Mouse (Mus musculus): ENCODE measurements around the gene Ugt2b1. TPM values are rescaled to one million over a fixed set of nuclear protein-coding genes. Genes with fewer than 3 reads are reported as not detected.

Ugt2b1 gene
- polyA plus RNA-seq (2017; shearing (Covaris generic)) = not detected

DNA sequence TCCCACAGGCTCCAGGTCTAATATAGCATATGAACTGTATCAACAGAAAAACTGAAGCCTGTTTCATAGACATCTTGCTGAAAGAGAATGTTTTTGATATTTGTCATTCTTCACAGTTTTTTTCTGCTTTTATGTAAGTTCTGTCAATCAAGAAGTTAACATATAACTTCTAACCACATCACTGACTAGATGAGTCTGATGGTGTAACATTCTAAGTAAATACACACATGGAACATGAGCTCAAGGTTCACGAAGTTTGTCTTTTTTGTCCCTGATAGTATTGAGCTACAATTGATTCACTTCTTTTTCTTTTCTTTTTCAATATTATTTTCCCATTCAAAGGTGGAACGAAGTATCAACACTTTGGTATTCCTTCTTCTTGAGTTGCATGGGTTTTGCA is at the start of gene Ugt2b1:
Gene Ugt2b1, minus strand, starts transcription at position 105 of the 400 bp plus-strand sequence.

DNA sequence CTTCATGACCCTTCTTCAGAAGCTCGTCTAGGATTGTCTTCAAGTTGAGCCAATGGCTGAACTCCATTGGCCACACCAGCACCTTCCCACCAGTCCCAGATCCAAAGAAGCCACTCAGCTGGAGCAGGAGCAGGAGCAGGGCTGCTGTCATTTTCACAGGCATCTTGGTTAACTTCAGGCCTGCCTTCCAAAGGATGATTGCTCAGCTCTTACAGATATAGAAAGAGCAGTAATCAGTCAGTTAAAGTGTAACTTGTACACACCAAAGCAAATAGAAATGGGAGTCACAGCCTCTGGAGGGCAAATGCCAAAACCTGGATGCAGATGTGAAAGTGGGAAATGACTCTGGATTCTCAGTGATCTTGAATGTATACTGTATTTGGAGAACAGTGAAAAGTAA is 19.6 kb downstream of the Ugt2b1 start, which contains the start of gene Ugt2b34:
Gene Ugt2b34, minus strand, starts transcription at position 180 of the 400 bp plus-strand sequence.

Other genes with a start within 250 kb of the Ugt2b1 start
- gene Tmprss11e, start 180.7 kb downstream of the Ugt2b1 start, polyA plus RNA-seq (2017; shearing (Covaris generic)) = not detected
- gene Ythdc1, start 122.3 kb downstream of the Ugt2b1 start, polyA plus RNA-seq (2017; shearing (Covaris generic)) = 25.4 TPM
- gene Ugt2b34, start 19.6 kb downstream of the Ugt2b1 start, polyA plus RNA-seq (2017; shearing (Covaris generic)) = not detected
- not detected for gene Ugt2b35, start 74.3 kb upstream of the Ugt2b1 start, polyA plus RNA-seq (2017; shearing (Covaris generic))
- gene Ugt2b36, start 166.0 kb upstream of the Ugt2b1 start, polyA plus RNA-seq (2017; shearing (Covaris generic)) = not detected
- gene Ugt2b5, start 213.8 kb upstream of the Ugt2b1 start, polyA plus RNA-seq (2017; shearing (Covaris generic)) = not detected